ENCODE assay signal across 13 mouse cellular contexts in genomic region chr1:177708583-177709055, GRCm38 (mm10). TPM values are rescaled to one million over a fixed set of nuclear protein-coding genes. Genes with fewer than 3 reads are reported as not detected.
DNase-seq lines count a peak whose midpoint lies in the region; ATAC-seq and TF ChIP-seq lines count a peak whose summit lies in the region.
"Had no signal": no experiment of that assay in that cellular context is flagged by ENCODE, and none has a peak within 500 bp of the region (broad histone marks: within the 10 kb centered on the region; RNA-seq: fewer than 3 reads in every experiment).

No protein-coding gene starts in this region.

- no peak for TF ChIP-seq CTCF in lung, adult 2 months (IDR thresholded peaks at IDR 0.05; ENCODE audit: insufficient read depth, low read length)

- peaks cover 3% of the 10 kb centered on the region; the same call in 1 of the 2 replicates for H3K9me3 ChIP-seq in forebrain, embryonic 11.5 days (ENCODE audit: control insufficient read depth, low read length)
- no peaks in the 10 kb centered on the region for H3K9me3 ChIP-seq in forebrain, embryonic 12.5 days
- peaks cover 7% of the 10 kb centered on the region; the same call in 1 of the 2 replicates for H3K9me3 ChIP-seq in midbrain, embryonic 14.5 days (ENCODE audit: control insufficient read depth, low read length)

- H3K27ac ChIP-seq in forebrain, embryonic 11.5 days (ENCODE audit: low read depth, low read length): no peak overlapping the region
- H3K27ac ChIP-seq in forebrain, embryonic 12.5 days: no peak overlapping the region
- no peak overlapping the region for H3K27ac ChIP-seq in midbrain, embryonic 14.5 days (replicated peaks; ENCODE audit: low read depth, low read length)
- H3K27ac ChIP-seq: midbrain, embryonic 12.5 days had no signal

- H3K4me1 ChIP-seq in forebrain, embryonic 11.5 days (replicated peaks; ENCODE audit: control insufficient read depth, insufficient read depth, low read length): no peaks in the 10 kb centered on the region
- H3K4me1 ChIP-seq in forebrain, embryonic 12.5 days: no peaks in the 10 kb centered on the region
- H3K4me1 ChIP-seq in lung, adult 2 months (ENCODE audit: control insufficient read depth, insufficient read depth, low read length): peaks cover 8% of the 10 kb centered on the region
- H3K4me1 ChIP-seq in midbrain, embryonic 14.5 days (ENCODE audit: control insufficient read depth, insufficient read depth, low read length): no peaks in the 10 kb centered on the region
- H3K4me1 ChIP-seq: midbrain, embryonic 12.5 days had no signal

- H3K27me3 ChIP-seq in forebrain, embryonic 11.5 days (ENCODE audit: control insufficient read depth, insufficient read depth, low read length): no peaks in the 10 kb centered on the region
- 0 out of 2 replicates have a peak, but pooled peaks cover 3% of the 10 kb centered on the region for H3K27me3 ChIP-seq in forebrain, embryonic 12.5 days
- H3K27me3 ChIP-seq in midbrain, embryonic 14.5 days (ENCODE audit: control insufficient read depth, insufficient read depth, low read length): no peaks in the 10 kb centered on the region
- H3K27me3 ChIP-seq: CH12.LX; midbrain, embryonic 12.5 days had no signal

- WGBS in forebrain, embryonic 11.5 days: 69% methylated on average over 4 of the region's 4 CpGs
- WGBS in forebrain, embryonic 12.5 days: 73% methylated on average over 4 of the region's 4 CpGs
- 31% methylated on average over 4 of the region's 4 CpGs for WGBS in lung, adult 2 months
- 70% methylated on average over 4 of the region's 4 CpGs for WGBS in midbrain, embryonic 14.5 days

- no peak for ATAC-seq in forebrain, embryonic 11.5 days (replicated peaks; ENCODE audit: low FRiP score)
- no peak for ATAC-seq in forebrain, embryonic 12.5 days (ENCODE audit: low FRiP score)
- no peak for ATAC-seq in midbrain, embryonic 14.5 days (ENCODE audit: low FRiP score, low TSS enrichment)
- ATAC-seq: hindbrain, embryonic 16.5 days had no signal

- H3K9ac ChIP-seq in forebrain, embryonic 11.5 days (ENCODE audit: low read length): no peak overlapping the region
- H3K9ac ChIP-seq in forebrain, embryonic 12.5 days: no peak overlapping the region
- H3K9ac ChIP-seq in midbrain, embryonic 14.5 days (replicated peaks; ENCODE audit: low read length): no peak overlapping the region
- H3K9ac ChIP-seq: midbrain, embryonic 12.5 days had no signal

- TF ChIP-seq POLR2A in lung, adult 2 months (IDR thresholded peaks at IDR 0.05; ENCODE audit: borderline replicate concordance, extremely low read depth, low read depth, low read length): no peak

- DNase-seq in forebrain, embryonic 11.5 days (ENCODE audit: low spot score): peak; percentile 37
- DNase-seq in 3T3-L1 (ENCODE audit: low read depth, low spot score): peak; percentile 100
- DNase-seq in gonadal fat pad, adult 2 months (ENCODE audit: low read depth): peak; percentile 20
- DNase-seq in lung, adult 2 months: peak; percentile 41
- no peak for DNase-seq in cerebellum, adult 9-11 months
- DNase-seq in midbrain, embryonic 14.5 days: no peak
- DNase-seq in right cerebral cortex, postnatal 10 days (ENCODE audit: low spot score in 2 of 2): no peak
- DNase-seq: cerebellum, postnatal 14 days; spleen, adult 18-20 months had no signal

- no peaks in the 10 kb centered on the region for H3K36me3 ChIP-seq in forebrain, embryonic 11.5 days (ENCODE audit: control insufficient read depth, insufficient read depth, low read length)
- no peaks in the 10 kb centered on the region for H3K36me3 ChIP-seq in forebrain, embryonic 12.5 days (replicated peaks)
- H3K36me3 ChIP-seq in midbrain, embryonic 14.5 days (ENCODE audit: control insufficient read depth, insufficient read depth, low read length): no peaks in the 10 kb centered on the region
- H3K36me3 ChIP-seq: midbrain, embryonic 12.5 days had no signal

- no peak overlapping the region for H3K4me2 ChIP-seq in forebrain, embryonic 11.5 days (ENCODE audit: low read depth, low read length, severe bottlenecking)
- no peak overlapping the region for H3K4me2 ChIP-seq in forebrain, embryonic 12.5 days
- H3K4me2 ChIP-seq in midbrain, embryonic 14.5 days (ENCODE audit: low read length): no peak overlapping the region
- H3K4me2 ChIP-seq: midbrain, embryonic 12.5 days had no signal

- no peak overlapping the region for H3K4me3 ChIP-seq in forebrain, embryonic 11.5 days (ENCODE audit: low read depth, low read length)
- no peak overlapping the region for H3K4me3 ChIP-seq in forebrain, embryonic 12.5 days (replicated peaks)
- no peak overlapping the region for H3K4me3 ChIP-seq in lung, adult 2 months (replicated peaks; ENCODE audit: extremely low read depth, low read depth, low read length)
- H3K4me3 ChIP-seq in midbrain, embryonic 14.5 days (replicated peaks; ENCODE audit: low read depth, low read length): no peak overlapping the region
- H3K4me3 ChIP-seq: midbrain, embryonic 12.5 days had no signal

RNA-seq across cellular contexts. Expression of gene 1700016C15Rik, which starts 21.0 kb away (rescaled TPM):
- polyA plus RNA-seq in forebrain, embryonic 11.5 days (2014; fragmentation: Nextera tagmentation; extraction: Ambion mirVana): not detected in 2 replicates
- polyA plus RNA-seq in forebrain, embryonic 12.5 days (2016; fragmentation: Nextera tagmentation; extraction: Ambion mirVana): 0.27 TPM in 1 of 2 replicates, not detected in the other
- polyA plus RNA-seq in gonadal fat pad, adult 2 months (2012; rRNA removed): 0.26 and 0.60 TPM in 2 replicates
- polyA plus RNA-seq in lung, adult 2 months (2012; rRNA removed): 0.22 TPM in 1 of 2 replicates, not detected in the other
- 0.38 TPM in 1 of 2 replicates, not detected in the other for polyA plus RNA-seq in midbrain, embryonic 14.5 days (2014; fragmentation: Nextera tagmentation; extraction: Ambion mirVana)
- polyA plus RNA-seq: hindbrain, embryonic 16.5 days; midbrain, embryonic 12.5 days had no signal

Comparison
In these comparisons a context has a peak if more than half of its experiments do, and no peak if none do; other contexts are left out.
1. DNase-seq: peak in forebrain, embryonic 11.5 days (single experiment), 3T3-L1 (single experiment), gonadal fat pad, adult 2 months (single experiment) and lung, adult 2 months (single experiment); none in cerebellum, adult 9-11 months (single experiment), midbrain, embryonic 14.5 days (single experiment) and right cerebral cortex, postnatal 10 days (0 of 2).